Mouse (Mus musculus): ENCODE results near the gene Sdk1.

- no peak for TF ChIP-seq CTCF (IDR thresholded peaks at IDR 0.05; ENCODE audit: low read depth, low read length)
- TF ChIP-seq POLR2A (IDR thresholded peaks at IDR 0.05; ENCODE audit: borderline replicate concordance, low read depth, low read length), result no peak
Observed at GRCm38 (mm10) chr5:141902544-141903250, 661.4 kb downstream of the Sdk1 start.

Data from bone marrow macrophage, adult 2 months (primary cell).